Mouse (Mus musculus): ENCODE results near the gene Rsc1a1. TPM values are rescaled to one million over a fixed set of nuclear protein-coding genes. Genes with fewer than 3 reads are reported as not detected.

Gene Rsc1a1
- polyA plus RNA-seq, 1 experiment from 2014 or later: 1.4 TPM

GRCm38 (mm10) chr4:141708971-141709370 lies 23.6 kb upstream of the Rsc1a1 start:
- Histone ChIP-seq H3K4me1 (replicated peaks; ENCODE audit: control insufficient read depth, insufficient read depth, low read length) (no peaks in the 10 kb centered on the region), H3K4me3 (replicated peaks; ENCODE audit: low read length) (no peak overlapping the region), H3K4me2 (ENCODE audit: low read length) (no peak overlapping the region), H3K9ac (replicated peaks; ENCODE audit: low read depth, low read length) (no peak overlapping the region), H3K27ac (ENCODE audit: low read length) (no peak overlapping the region), H3K9me3 (ENCODE audit: control insufficient read depth, low read length) (no peaks in the 10 kb centered on the region), H3K36me3 (ENCODE audit: control insufficient read depth, insufficient read depth) (peaks cover 3% of the 10 kb centered on the region), H3K27me3 (replicated peaks; ENCODE audit: control insufficient read depth, insufficient read depth, low read length) (no peaks in the 10 kb centered on the region)
- ATAC-seq: no peak
- 97% methylated on average over 2 of the region's 2 CpGs for WGBS

DNA sequence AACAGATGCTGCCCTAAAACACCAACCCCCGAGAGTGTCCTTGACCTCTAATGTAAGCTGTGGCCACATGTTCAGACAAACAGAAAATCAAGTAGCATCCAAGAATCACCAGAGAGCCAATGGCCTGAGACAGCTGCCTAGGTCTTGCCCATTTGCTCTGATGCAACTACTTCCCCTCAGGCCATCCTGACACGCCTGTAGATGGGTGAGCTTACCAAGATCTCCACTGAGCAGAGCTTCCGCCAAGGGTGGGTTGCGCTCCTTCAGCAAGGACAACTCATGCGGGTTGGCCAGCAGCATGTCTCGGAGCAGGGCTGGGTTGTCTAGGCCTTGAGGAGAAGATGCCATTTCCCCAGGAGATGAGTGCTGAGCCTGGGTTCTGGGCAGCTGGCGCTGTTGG lies 22.6 kb upstream of the Rsc1a1 start:
- no peaks in the 10 kb centered on the region for H3K4me1 ChIP-seq (replicated peaks; ENCODE audit: control insufficient read depth, insufficient read depth, low read length)
- no peak overlapping the region for H3K4me3 ChIP-seq (replicated peaks; ENCODE audit: low read length)
- no peak overlapping the region for H3K4me2 ChIP-seq (ENCODE audit: low read length)
- H3K27me3 ChIP-seq (replicated peaks; ENCODE audit: control insufficient read depth, insufficient read depth, low read length): no peaks in the 10 kb centered on the region
- ATAC-seq: no peak
- peaks cover 8% of the 10 kb centered on the region for H3K36me3 ChIP-seq (ENCODE audit: control insufficient read depth, insufficient read depth)
- H3K27ac ChIP-seq (ENCODE audit: low read length): no peak overlapping the region
- 92% methylated on average over 7 of the region's 7 CpGs for WGBS
- H3K9ac ChIP-seq (replicated peaks; ENCODE audit: low read depth, low read length): no peak overlapping the region
- no peaks in the 10 kb centered on the region for H3K9me3 ChIP-seq (ENCODE audit: control insufficient read depth, low read length)

- peak; percentile 93 for ATAC-seq
- no peak overlapping the region for H3K4me2 ChIP-seq (ENCODE audit: low read length)
- H3K9me3 ChIP-seq (ENCODE audit: control insufficient read depth, low read length): no peaks in the 10 kb centered on the region
- H3K36me3 ChIP-seq (ENCODE audit: control insufficient read depth, insufficient read depth): peaks cover 8% of the 10 kb centered on the region
- H3K4me1 ChIP-seq (replicated peaks; ENCODE audit: control insufficient read depth, insufficient read depth, low read length): no peaks in the 10 kb centered on the region
- H3K27ac ChIP-seq (ENCODE audit: low read length): peak overlapping the region; percentile 3
- no peak overlapping the region for H3K9ac ChIP-seq (replicated peaks; ENCODE audit: low read depth, low read length)
- WGBS: 65% methylated on average over 4 of the region's 4 CpGs
- H3K27me3 ChIP-seq (replicated peaks; ENCODE audit: control insufficient read depth, insufficient read depth, low read length): no peaks in the 10 kb centered on the region
- H3K4me3 ChIP-seq (replicated peaks; ENCODE audit: low read length): no peak overlapping the region
Observed at GRCm38 (mm10) chr4:141705331-141705730, 19.9 kb upstream of the Rsc1a1 start.

GRCm38 (mm10) chr4:141704625-141705024 lies 19.2 kb upstream of the Rsc1a1 start:
- Histone ChIP-seq H3K4me1 (replicated peaks; ENCODE audit: control insufficient read depth, insufficient read depth, low read length) (no peaks in the 10 kb centered on the region), H3K36me3 (ENCODE audit: control insufficient read depth, insufficient read depth) (peaks cover 6% of the 10 kb centered on the region), H3K9ac (replicated peaks; ENCODE audit: low read depth, low read length) (no peak overlapping the region), H3K4me3 (replicated peaks; ENCODE audit: low read length) (no peak overlapping the region), H3K9me3 (ENCODE audit: control insufficient read depth, low read length) (no peaks in the 10 kb centered on the region), H3K27me3 (replicated peaks; ENCODE audit: control insufficient read depth, insufficient read depth, low read length) (no peaks in the 10 kb centered on the region), H3K4me2 (ENCODE audit: low read length) (no peak overlapping the region), H3K27ac (ENCODE audit: low read length) (peak overlapping the region; percentile 3)
- 71% methylated on average over 2 of the region's 2 CpGs for WGBS
- ATAC-seq: no peak

DNA sequence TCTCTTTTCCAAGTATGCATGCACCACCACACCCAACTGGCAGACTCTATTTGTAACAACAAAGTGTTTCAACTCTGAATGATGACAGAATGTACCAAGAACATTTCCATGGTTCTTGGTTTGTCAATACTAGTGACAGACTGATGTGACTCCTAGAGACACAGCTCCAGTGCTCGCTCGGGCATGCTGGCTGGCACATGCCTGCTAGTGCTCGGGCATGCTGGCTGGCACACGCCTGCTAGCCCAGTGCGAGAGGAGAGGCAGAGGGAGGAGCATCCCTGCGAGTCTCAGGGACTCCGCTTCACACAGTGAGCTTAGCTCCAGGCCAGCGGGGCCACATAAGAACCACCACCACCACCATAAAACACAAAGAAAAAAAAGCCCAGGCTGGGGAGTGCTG lies 9.3 kb upstream of the Rsc1a1 start:
- Histone ChIP-seq H3K4me1 (replicated peaks; ENCODE audit: control insufficient read depth, insufficient read depth, low read length) (no peaks in the 10 kb centered on the region), H3K27ac (ENCODE audit: low read length) (no peak overlapping the region), H3K36me3 (ENCODE audit: control insufficient read depth, insufficient read depth) (peaks cover 17% of the 10 kb centered on the region), H3K9me3 (ENCODE audit: control insufficient read depth, low read length) (no peaks in the 10 kb centered on the region), H3K9ac (replicated peaks; ENCODE audit: low read depth, low read length) (no peak overlapping the region), H3K4me3 (replicated peaks; ENCODE audit: low read length) (no peak overlapping the region), H3K27me3 (replicated peaks; ENCODE audit: control insufficient read depth, insufficient read depth, low read length) (no peaks in the 10 kb centered on the region), H3K4me2 (ENCODE audit: low read length) (no peak overlapping the region)
- ATAC-seq: no peak
- 91% methylated on average over 8 of the region's 8 CpGs for WGBS

DNA sequence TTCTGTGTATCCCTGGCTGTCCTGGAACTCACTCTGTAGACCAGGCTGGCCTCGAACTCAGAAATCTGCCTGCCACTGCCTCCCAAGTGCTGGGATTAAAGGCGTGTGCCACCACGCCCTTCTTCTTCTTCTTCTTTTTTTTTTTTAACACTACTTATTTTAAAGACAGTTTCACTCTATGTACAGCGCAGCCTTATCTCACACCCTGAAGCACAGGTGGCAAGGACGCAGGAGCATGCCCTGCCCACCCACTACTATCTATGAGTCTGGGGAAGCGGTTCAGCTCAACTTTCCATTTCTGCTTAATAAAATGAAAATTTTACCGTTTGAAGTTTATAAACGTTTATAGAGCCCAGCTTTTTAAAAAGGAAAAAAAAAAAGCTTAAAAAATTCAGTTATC lies 3.1 kb upstream of the Rsc1a1 start:
- Histone ChIP-seq H3K36me3 (ENCODE audit: control insufficient read depth, insufficient read depth) (peaks cover 34% of the 10 kb centered on the region), H3K4me3 (replicated peaks; ENCODE audit: low read length) (no peak overlapping the region), H3K9me3 (ENCODE audit: control insufficient read depth, low read length) (no peaks in the 10 kb centered on the region), H3K27me3 (replicated peaks; ENCODE audit: control insufficient read depth, insufficient read depth, low read length) (no peaks in the 10 kb centered on the region), H3K4me2 (ENCODE audit: low read length) (no peak overlapping the region), H3K4me1 (replicated peaks; ENCODE audit: control insufficient read depth, insufficient read depth, low read length) (no peaks in the 10 kb centered on the region), H3K27ac (ENCODE audit: low read length) (no peak overlapping the region), H3K9ac (replicated peaks; ENCODE audit: low read depth, low read length) (no peak overlapping the region)
- ATAC-seq: no peak
- 94% methylated on average over 8 of the region's 8 CpGs for WGBS

DNA sequence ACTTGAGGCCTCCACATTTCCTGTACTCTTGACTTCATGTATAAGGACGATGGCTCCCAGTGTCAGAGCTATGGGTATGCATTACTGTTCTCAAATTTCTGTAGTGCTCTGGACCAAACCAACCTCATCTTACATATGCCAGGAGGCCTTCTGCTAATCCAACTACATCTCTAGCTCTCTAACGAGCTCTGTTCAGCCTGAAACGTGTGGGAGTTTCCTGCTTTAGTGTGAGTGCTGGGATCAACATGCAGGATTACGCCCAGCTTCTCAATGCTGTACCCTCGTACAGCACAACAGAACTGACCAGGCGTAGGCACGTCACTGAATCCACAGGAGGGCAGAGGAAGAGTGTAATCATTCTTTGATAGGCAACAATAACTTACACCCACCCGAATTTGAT lies 1.1 kb upstream of the Rsc1a1 start:
- Histone ChIP-seq H3K27ac (ENCODE audit: low read length) (no peak overlapping the region), H3K4me2 (ENCODE audit: low read length) (no peak overlapping the region), H3K27me3 (replicated peaks; ENCODE audit: control insufficient read depth, insufficient read depth, low read length) (no peaks in the 10 kb centered on the region), H3K36me3 (ENCODE audit: control insufficient read depth, insufficient read depth) (peaks cover 26% of the 10 kb centered on the region), H3K4me3 (replicated peaks; ENCODE audit: low read length) (no peak overlapping the region), H3K9ac (replicated peaks; ENCODE audit: low read depth, low read length) (no peak overlapping the region), H3K4me1 (replicated peaks; ENCODE audit: control insufficient read depth, insufficient read depth, low read length) (no peaks in the 10 kb centered on the region), H3K9me3 (ENCODE audit: control insufficient read depth, low read length) (no peaks in the 10 kb centered on the region)
- 54% methylated on average over 8 of the region's 8 CpGs for whole genome bisulfite sequencing
- ATAC-seq: no peak

- ATAC-seq: no peak
- Histone ChIP-seq H3K4me2 (ENCODE audit: low read length) (no peak overlapping the region), H3K9me3 (ENCODE audit: control insufficient read depth, low read length) (no peaks in the 10 kb centered on the region), H3K27ac (ENCODE audit: low read length) (no peak overlapping the region), H3K27me3 (replicated peaks; ENCODE audit: control insufficient read depth, insufficient read depth, low read length) (no peaks in the 10 kb centered on the region), H3K4me1 (replicated peaks; ENCODE audit: control insufficient read depth, insufficient read depth, low read length) (no peaks in the 10 kb centered on the region), H3K36me3 (ENCODE audit: control insufficient read depth, insufficient read depth) (peaks cover 23% of the 10 kb centered on the region), H3K9ac (replicated peaks; ENCODE audit: low read depth, low read length) (no peak overlapping the region), H3K4me3 (replicated peaks; ENCODE audit: low read length) (no peak overlapping the region)
- 83% methylated on average over 3 of the region's 3 CpGs for WGBS
Observed at GRCm38 (mm10) chr4:141686093-141686492, 694 bp upstream of the Rsc1a1 start.

- Histone ChIP-seq H3K27me3 (replicated peaks; ENCODE audit: control insufficient read depth, insufficient read depth, low read length) (no peaks in the 10 kb centered on the region), H3K4me2 (ENCODE audit: low read length) (no peak overlapping the region), H3K9me3 (ENCODE audit: control insufficient read depth, low read length) (no peaks in the 10 kb centered on the region), H3K4me3 (replicated peaks; ENCODE audit: low read length) (no peak overlapping the region), H3K36me3 (ENCODE audit: control insufficient read depth, insufficient read depth) (peaks cover 20% of the 10 kb centered on the region), H3K27ac (ENCODE audit: low read length) (no peak overlapping the region), H3K9ac (replicated peaks; ENCODE audit: low read depth, low read length) (no peak overlapping the region), H3K4me1 (replicated peaks; ENCODE audit: control insufficient read depth, insufficient read depth, low read length) (no peaks in the 10 kb centered on the region)
- 59% methylated on average over 12 of the region's 12 CpGs for WGBS
- ATAC-seq: no peak
Observed at GRCm38 (mm10) chr4:141682706-141683230, 2.6 kb downstream of the Rsc1a1 start.

DNA sequence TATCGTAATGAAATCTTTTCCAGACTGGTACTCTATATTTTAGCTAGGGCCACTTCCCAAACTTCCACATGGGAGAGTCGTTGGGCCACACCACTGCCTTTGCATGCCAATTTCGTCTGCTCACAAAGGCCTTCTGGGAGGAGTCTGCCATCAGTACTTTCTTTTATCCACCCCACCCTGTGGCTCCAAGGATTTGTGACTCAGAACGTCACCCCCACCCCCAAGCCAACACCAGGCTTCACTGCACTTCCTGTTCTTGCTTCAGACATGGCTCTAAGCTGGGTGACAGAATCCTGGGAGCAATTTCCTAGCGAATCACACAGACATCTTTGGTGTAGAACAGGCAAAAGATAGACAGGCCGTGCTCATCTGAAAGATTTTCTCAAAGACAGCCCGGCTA lies 3.6 kb downstream of the Rsc1a1 start:
- Histone ChIP-seq H3K4me2 (ENCODE audit: low read length) (no peak overlapping the region), H3K27ac (ENCODE audit: low read length) (no peak overlapping the region), H3K9me3 (ENCODE audit: control insufficient read depth, low read length) (no peaks in the 10 kb centered on the region), H3K9ac (replicated peaks; ENCODE audit: low read depth, low read length) (no peak overlapping the region), H3K4me3 (replicated peaks; ENCODE audit: low read length) (no peak overlapping the region), H3K36me3 (ENCODE audit: control insufficient read depth, insufficient read depth) (peaks cover 20% of the 10 kb centered on the region), H3K4me1 (replicated peaks; ENCODE audit: control insufficient read depth, insufficient read depth, low read length) (no peaks in the 10 kb centered on the region), H3K27me3 (replicated peaks; ENCODE audit: control insufficient read depth, insufficient read depth, low read length) (no peaks in the 10 kb centered on the region)
- ATAC-seq: no peak
- 58% methylated on average over 7 of the region's 7 CpGs for WGBS
